Mouse (Mus musculus): Measurements from ENCODE around the gene Ankrd17.

Gene Ankrd17

DNA sequence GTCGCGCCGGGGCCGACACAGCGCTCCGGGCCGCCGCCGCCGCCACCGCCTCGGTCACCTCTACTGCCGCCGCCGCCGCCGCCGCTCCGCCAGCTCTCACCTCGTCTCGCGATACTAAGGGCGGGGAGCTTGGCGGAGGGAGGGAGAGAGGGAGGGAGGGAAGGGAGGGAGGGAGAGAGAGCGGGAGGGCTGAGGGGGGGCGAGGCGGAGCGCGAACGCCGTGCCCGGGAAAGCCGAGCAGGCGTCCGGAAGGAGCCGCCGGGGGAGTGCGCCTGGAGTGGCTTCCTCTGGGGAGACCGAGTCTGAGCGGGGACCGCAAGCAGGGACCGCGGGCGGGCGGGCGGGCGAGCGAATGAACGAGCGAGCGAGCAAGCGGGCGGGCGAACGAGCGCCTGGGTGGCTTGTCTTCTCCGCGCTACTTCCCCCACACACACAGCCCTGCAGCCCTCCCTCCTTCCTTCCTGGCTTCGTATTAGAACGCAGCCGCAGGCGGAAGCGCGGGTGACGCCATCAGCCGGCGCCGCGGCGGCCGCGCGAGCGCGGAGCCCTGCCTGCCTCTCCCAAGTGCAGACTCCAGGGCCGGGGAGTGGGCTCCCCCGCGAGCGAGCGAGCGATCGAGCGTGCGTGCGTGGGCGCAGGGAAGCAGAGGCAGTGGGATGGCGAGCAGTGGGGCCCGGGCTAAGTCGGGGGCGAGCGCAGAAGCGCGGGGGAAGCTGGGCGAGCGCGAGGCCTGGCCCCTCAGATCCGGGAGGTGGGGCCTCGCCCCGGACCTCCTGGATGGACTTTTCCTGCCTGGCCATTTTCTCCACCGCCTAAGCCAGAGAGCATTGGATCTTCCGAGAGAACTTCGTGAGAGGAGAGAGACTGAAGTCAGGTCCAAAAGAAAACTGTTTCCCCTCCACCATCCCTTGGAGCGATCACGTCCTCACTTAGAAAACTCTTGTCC lies at the start of gene Ankrd17:
Gene Ankrd17, minus strand, starts transcription at position 457 of the 946 bp plus-strand sequence.
- DNase-seq (ENCODE audit: low spot score in 2 of 2): peak; percentile 95

DNA sequence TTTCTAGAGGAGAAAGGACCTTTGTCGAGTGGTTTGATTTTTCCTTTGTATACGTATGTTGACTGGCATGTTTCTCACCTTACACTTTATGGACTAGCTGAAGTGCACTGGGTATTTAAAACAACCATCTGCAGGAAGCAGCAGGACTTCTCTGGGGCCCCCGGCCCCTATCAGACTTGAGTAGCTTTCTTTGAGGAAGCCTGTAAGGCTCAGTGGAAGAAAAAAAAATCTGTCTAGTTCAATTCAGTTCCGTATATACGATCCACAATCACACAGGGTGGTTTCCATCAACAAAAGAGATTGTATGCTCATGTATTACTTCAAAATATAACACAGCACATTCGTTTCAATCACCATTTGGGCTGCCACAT lies 48.5 kb upstream of the Ankrd17 start:
- DNase-seq (ENCODE audit: low spot score in 2 of 2): peak in 1 of 2 experiments; percentile 26

DNA sequence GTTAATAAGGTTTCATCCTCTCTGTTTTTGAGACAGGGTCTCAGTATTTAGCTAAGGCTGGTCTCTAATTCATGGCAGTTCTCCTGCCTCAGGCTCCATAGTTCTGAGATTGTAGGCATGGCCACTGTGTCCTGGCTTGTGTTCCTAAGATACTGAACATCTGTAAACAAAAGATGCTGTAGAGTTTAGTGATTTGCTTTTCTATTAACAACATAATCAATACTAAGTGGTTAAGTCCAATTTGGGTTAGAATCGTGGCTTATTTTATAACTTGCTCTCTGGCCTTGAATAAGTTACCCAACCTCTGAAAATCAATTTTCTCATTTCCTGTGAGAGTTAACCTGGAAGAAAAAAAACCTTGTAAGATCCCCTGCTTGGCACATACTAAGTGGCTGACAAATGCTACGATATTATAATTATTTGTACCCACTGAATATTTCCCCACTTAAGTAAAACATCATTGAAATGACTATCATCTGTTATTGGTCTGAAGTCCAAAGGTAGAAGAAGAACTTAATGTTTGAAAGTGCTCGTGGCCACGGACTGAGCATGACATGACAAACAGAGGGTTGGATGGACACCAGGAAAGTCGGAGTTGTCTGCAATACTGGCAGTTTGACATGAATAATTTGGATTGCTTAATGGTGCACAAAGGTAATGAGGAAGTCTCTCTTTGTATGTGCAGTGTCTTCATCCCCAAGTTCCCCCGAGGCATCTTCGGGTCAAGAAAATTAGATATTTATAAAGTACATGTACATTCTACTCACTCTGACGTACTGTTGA lies 48.0 kb upstream of the Ankrd17 start:
- no peak for DNase-seq (ENCODE audit: low spot score in 2 of 2)

DNA sequence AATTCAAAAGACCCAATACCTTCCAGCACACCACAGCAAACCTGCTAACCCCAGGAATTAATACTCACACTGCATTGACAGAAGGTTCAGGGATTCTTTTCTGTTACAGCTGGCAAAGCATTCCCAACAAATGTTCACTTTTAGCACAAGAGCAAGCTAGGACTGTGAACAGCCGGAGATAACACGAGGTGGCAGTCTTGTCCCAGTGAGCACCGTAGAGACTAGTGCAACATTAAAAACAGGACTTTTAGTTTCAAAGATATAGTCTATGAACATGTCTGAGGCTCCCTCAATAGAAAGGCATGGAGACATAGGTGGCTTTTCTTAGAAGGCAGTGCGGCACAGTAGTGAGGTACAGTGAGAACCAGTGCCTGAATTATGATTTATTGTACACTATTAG lies 38.8 kb upstream of the Ankrd17 start:
- DNase-seq (ENCODE audit: low spot score in 2 of 2): peak; percentile 76 to 77

DNA sequence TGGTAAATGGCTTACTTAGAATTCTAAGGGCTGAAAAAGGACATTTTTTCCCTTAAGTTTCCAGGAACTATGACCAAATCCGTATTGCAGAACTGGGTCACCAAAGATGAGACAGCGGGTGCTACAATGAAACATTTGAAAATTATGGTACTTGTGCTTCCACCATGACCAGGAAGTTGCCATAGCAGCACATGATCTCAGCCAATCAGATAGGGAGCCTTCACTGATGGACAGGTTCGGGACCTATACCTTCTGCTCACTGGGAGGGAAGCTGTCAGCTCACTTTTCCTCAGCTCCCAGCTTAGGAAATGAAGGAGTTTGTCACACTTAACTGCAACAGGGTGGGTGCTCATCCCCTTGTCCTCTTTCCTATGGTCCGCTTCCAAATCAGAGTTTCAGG lies 30.4 kb upstream of the Ankrd17 start:
- peak; percentile 27 to 66 for DNase-seq (ENCODE audit: low spot score in 2 of 2)

DNA sequence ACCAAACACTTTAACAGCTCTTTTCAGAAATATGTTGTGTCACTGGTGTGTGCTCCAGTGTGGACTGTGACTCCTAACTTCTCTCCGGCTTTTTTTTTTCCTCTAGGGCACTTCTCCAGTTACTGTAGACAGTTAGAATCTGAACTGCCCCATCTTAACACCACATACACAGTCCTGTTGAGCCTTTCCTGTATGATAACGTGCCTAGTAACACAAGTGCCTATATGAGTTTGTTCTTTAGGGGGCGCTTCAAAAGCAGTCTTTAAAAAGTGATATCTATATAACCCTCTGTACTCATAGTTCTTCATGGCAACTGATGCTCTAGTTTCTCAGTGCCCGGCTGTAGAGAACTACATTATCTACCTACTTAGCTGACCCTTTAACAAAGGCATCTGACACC lies 27.9 kb upstream of the Ankrd17 start:
- no peak for DNase-seq (ENCODE audit: low spot score in 2 of 2)

DNA sequence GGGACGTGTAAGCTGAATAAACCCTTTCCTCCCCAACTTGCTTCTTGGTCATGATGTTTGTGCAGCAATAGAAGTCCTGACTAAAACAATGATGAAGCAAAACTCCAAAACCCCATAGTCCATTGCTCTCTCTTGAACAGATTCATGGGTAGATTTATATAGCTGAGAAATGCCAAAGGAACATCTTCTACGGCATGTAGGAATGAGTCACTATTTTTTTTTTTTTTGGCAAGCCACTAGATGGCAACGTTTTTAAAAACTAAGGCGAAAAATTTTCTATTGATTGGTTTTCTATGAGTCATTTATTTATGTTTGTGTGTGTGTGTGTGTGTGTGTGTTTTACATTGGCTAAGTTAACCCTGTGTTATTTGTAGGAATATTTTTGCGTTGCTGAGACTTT lies 27.4 kb upstream of the Ankrd17 start:
- no peak for DNase-seq (ENCODE audit: low spot score in 2 of 2)

DNA sequence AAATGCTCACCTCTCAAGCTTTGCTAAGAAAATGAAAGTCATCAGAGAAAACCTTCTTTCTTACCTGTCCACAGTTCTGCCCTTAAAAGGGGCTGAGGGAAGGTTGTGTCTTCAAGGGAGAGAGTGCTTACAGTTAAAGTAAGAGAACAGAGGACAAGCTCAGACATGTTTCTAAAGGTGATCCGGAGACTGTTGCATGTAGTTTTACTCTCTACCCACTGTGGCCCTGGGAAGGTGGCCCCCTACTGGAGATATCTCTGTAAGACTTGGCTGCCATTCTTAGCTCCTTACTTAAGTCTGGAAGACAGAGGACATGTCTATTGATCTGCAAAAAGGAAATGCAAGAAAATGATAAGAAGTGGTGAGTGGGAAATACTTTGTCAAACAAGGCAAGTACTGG lies 16.7 kb upstream of the Ankrd17 start:
- DNase-seq (ENCODE audit: low spot score in 2 of 2): no peak

DNA sequence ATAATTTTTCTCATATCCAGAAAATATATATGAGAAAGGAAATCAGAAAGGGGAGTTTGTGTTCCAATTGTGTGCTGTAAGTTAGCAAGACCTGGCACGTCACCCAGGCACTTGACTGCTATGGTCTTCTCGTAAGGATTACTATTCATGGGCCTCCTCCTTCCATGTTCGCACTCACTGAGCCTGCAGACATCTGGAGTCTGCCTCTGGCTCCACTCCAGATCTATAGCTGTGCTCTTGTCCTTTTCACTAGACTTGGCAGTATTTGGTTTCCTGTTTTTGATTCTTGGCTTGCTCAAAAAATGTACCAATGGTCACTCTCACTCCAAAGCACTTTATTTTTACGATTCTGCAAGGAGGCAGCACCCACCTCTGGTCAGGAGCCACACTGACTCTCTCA lies 15.1 kb upstream of the Ankrd17 start:
- DNase-seq (ENCODE audit: low spot score in 2 of 2): no peak

DNA sequence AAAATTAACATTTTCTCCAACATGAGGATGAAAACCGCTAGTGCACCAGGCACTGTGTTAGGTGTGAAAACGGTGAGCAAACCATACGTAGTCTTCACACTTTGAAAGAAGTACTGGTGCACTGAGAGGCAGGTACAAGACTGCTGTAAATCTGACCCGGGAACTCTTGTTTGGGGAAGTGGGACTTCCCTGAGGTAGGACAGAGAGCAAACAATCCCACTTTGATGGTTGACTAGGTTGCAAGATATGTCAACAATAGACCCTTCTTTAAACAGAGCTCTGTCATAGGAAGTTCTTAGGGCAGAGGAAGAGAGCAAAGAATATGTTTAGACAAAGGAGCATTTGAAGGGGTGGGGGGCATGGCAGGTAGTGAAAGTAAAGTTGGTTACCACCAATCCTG lies 7.3 kb upstream of the Ankrd17 start:
- DNase-seq (ENCODE audit: low spot score in 2 of 2): no peak

DNA sequence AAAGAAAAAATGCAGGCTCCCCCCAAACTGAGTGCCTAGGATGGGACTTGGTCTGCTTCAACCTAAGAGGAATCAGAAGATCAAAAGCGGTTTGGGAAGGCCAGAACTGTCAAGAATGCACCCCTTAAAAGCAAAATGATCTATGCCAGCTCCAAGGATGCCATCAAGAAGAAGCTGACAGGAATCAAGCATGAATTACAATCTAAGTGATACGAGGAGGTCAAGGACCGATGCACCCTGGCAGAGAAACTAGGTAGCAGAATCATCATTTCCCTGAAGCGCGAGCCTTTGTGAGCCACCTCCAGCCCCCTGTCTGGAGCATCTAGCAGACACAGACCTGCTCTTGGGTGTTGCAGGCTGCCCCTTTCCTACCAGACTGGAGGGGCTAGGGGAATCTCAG lies 4.0 kb upstream of the Ankrd17 start:
- no peak for DNase-seq (ENCODE audit: low spot score in 2 of 2)

DNA sequence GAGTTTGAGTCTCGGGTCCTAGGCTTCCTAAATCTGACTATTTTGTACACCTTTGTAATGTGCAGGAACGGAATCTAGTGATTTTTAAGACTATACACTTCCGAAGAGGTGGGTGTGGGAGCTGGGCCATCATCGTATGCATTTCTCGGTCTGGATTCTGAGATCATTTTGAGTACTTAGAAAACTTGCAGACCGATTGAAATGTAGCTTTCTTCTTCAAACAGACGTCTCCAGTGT lies 608 bp upstream of the Ankrd17 start, which contains the start of gene Gm9958:
Gene Gm9958, plus strand, starts transcription at position 138 of the 237 bp plus-strand sequence.
- DNase-seq (ENCODE audit: low spot score in 2 of 2): peak in 1 of 2 experiments; percentile 40

DNA sequence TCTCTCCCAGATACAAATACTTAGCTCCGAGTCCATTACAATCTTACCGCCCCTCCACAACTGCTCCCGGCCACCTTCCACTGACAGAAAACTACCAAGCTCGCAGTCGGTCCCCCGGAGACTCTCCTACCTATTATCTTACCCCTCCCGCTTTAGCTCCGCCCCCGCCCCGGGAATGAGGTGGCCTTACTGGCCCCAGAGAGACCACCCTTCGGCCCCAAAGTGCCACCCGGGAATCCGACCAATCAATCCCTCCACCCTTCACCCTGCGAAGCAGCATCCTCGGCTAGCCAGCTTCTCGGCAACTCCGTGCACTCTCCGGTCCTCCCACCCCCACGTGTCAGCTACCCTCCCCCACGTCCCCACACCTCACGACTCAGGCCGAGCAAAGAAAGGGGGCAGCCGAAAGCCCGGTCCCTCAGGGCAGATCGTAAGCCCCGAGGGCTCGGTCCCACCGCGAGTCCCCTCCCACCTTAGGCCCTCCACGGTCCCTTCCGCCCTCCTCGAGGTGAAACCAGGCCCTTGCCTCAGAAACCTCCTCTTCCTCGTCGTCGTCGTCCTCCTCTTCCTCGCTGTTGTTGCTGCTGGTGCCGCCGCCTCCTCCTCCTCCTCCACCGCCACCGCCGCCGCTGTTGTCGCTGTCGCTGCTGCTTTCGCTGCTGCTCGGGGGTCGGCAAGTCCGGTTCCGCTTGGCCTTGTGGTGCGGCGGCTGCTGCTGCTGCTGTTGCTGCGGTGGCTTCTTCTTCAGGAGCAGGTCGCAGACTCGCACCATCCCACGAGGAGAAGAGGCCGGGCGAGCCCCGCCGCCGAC lies 1.0 kb downstream of the Ankrd17 start:
- DNase-seq (ENCODE audit: low spot score in 2 of 2): peak; percentile 59 to 64

DNA sequence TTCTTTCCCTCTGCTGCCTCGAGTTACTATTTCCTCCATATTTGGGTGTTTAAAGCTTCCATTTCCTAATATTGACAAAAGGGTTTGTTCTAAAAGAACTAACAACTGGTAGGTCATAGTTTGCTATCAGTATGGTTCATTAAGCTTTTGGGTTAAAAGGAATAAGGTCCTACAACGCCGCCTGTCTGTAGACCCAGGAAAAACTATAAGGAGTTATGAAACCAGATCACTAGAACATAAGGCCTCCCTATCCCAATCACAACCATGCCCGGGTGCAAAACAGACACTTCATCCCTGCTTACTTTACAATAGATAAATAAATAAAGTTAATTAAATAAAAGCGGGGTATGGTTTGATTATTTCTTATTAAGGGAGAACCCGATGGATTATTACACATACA lies 1.9 kb downstream of the Ankrd17 start:
- peak; percentile 71 to 78 for DNase-seq (ENCODE audit: low spot score in 2 of 2)

DNA sequence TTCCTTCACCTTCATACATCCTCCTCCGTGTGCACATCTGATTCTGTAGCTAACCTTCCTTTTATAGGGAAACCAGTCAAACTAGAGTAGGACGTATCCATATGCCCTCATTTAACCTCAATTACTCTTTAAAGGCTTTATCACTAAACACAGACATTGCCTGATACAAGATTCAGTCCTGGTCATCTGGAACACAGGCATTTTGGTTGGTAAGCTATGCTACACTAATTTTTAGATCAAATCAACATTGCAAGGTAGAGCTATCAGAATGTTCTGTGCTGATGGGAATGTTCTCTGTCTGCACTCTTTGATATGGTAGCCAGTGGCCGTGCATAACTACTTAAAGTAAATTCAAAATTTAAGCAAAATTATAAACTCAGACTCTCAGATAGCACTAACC lies 10.6 kb downstream of the Ankrd17 start:
- DNase-seq (ENCODE audit: low spot score in 2 of 2): no peak

DNA sequence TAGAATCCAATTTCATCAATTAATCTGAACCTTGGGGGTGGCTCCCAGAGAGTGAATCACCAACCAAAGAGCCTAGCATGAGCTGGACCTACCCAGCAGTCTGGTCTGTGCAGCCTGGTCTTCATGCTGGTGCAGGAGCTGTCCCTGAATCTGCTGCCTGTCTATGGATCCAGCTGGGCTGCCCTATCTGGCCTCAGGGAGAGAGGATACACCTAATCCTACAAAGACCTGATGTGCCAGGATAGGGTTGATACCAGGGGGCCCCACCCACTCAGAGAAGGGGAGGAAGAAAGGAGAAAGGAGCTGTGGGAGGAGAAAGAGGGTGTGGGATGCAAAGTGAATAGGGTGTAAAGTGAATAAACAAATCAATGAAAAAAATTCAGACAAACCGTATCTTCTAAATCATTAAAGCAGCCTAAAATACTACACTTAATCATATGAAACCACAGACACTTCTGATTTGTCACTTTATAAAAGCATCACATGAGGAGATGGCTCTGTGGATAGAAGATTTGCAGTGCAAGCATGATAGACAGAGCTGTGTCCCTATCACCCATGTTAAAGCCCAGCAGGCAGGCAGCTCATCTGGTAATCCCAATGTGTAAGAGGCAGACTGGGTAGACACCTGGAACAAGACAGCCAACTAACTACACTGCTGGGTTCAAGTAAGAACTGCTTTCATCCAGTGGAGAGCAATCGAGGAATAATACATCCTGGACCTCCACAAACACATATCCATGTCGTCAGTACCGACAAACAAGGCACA lies 12.6 kb downstream of the Ankrd17 start:
- DNase-seq (ENCODE audit: low spot score in 2 of 2): no peak

DNA sequence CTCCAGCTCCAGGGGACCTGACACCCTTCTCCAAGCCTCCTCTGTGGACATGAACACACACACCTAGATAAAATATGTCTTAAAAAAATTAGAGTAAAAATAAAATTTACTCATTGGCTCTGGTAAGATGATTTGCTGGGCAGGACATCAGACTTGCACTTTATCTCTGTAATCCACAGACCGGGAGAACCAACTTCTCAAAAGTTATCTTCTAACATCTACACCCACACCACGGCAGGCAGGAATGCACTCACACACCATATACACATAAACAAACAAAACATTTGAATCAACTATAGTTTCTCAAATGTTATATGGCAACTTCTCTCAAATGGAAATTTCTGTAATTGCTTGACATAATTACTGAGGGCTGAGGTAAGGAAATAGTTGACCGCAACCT lies 19.5 kb downstream of the Ankrd17 start:
- no peak for DNase-seq (ENCODE audit: low spot score in 2 of 2)

DNA sequence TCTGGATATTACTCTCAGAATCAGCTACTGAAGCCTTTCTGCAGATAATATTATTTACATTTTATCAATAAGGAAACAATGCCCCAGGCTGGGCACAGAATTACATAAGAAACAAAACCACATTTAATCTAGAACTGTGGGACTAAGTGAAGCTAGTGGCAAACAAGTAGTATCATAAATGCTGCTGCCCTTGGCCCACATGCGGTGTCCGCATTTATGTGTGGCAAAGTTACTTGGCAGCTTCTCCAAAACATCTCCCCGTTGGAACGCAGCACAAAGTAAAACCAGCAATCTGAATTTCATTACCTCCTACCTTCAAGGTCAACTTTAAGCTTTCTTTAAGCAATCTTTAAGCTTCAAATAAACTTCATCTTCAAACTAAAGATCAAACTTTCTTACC lies 25.5 kb downstream of the Ankrd17 start:
- DNase-seq (ENCODE audit: low spot score in 2 of 2): no peak

DNA sequence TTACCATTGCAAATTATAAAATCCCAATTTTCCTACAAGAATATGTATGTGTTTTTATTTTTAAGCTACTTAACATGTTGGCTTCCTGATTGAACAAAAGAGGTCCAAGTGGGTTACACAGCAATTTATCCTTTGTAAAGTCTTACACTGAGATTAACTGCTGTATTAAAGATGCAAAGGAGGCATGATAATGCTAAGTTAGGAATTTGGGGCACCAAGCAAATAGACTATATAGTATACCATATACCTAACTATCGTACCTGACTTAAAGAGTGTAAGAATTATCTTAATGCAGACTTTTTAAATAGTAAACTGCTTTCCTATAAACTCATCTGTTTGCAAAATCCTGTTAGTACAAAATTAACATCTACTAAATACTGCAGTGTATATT lies 26.4 kb downstream of the Ankrd17 start:
- no peak for DNase-seq (ENCODE audit: low spot score in 2 of 2)

DNA sequence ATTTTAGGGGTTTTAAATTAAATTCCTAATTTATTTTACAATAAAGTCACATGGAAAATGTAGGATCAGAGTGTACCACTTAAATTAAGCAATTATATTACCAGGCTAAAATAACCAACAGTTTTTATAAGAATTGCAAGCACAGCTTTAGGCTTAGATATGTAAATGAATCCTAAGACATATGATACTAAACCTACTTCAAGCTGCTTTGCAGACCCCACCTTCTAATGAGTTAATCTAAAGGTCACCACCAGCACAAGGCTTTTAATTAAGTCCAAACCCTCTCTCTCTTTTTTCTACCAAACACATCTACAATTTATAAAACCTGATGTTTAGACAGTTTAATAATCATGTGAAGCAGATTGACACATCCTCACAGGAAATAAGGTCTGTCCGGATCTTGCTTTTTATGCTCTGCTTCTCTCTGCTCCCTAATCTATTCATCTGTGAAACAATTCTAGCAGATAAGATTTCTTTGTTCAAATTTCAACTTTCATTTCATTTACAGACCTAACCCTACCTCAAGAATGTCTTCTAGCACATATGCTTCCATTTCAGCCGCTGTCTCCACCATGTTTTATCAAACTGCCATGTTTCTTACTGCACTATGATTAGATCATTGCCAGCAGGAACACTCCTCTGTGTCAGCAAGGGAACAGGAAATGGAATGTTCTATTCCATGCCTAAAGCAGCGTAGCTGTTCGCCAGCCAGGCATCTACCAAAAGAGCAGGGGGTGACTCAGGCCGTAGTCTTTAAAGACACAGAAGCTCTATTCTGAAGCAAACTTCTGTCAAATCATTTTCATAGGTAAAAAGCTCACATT lies 27.0 kb downstream of the Ankrd17 start:
- peak; percentile 83 to 87 for DNase-seq (ENCODE audit: low spot score in 2 of 2)
